Mouse (Mus musculus): ENCODE measurements around the gene Shbg.

The Shbg gene

GRCm38 (mm10) chr11:69565131-69565530, 52.6 kb downstream of the Shbg start:
- DNase-seq (ENCODE audit: low spot score in 2 of 2): no peak
